Mouse (Mus musculus): Measurements from ENCODE around the gene 2010111I01Rik.
"Not testable (repeated sequence)": the region's sequence is repeated elsewhere in the genome, so short reads cannot be mapped to it uniquely, and the experiment has no call there.

The 2010111I01Rik gene

GRCm38 (mm10) chr13:63206396-63206795, 241.7 kb downstream of the 2010111I01Rik start:
- no peak for DNase-seq (ENCODE audit: low read depth)

- no peak for DNase-seq (ENCODE audit: low read depth)
These were observed 251.8 kb downstream of the 2010111I01Rik start for GRCm38 (mm10) chr13:63216537-63216936.

DNA sequence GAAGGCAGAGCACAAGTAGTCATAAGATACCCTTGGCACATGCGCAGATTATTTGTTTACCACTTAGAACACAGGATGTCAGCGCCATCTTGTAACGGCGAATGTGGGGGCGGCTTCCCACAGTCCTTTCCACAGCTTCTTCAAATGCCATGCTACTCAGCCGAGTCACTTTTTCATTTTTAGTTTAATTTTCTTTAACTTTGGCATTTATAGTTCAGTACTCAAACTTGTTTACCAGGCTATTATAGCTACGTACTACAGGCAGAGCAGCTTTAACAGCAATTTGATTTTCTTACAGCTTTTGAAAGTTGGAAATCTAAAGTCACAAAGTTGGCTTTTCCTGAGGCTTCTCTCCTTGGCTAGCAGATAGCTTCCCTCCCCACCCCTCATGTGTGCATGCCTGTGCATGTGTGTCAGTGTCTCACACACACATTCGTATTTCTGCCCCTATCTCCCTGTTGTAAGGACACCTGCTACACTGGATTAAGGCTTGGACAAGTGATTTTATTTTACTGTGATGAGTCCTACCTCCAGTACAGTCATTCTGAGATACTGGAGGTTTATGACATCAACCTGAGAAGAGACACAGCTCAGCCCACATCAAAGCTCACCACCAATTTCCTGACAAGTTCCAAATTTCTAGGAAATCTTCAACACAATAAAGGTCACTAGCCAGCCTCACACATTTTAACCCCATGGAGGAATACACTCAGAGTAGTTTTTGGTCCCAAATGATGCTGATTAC, 258.5 kb downstream of the 2010111I01Rik start:
- no peak for DNase-seq (ENCODE audit: low read depth)

- no peak for DNase-seq (ENCODE audit: low read depth)
These were observed 261.3 kb downstream of the 2010111I01Rik start for GRCm38 (mm10) chr13:63225796-63226583.

DNA sequence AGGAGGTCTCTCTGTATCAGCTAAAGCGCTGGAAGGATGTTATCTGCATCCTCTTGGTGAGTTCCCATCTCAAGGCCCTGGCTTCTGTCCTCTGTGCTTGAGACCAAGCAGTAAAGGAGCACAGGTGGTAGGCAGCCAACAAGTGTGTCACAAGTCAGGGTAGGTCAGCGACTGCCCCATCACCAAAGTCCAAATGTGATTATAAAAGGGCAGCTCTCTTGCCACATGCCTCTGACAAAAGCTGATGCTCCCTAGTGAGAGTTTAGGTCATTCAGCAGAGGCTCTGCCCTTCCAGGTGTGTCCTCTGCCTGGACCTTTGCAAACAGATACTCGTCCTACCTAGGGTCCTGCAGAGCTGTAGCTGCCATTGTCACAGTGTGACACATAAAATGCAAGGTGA, 263.1 kb downstream of the 2010111I01Rik start:
- no peak for DNase-seq (ENCODE audit: low read depth)

GRCm38 (mm10) chr13:63230955-63231701, 266.4 kb downstream of the 2010111I01Rik start:
- DNase-seq (ENCODE audit: low read depth): no peak

- DNase-seq (ENCODE audit: low read depth): no peak
These were observed 267.0 kb downstream of the 2010111I01Rik start for GRCm38 (mm10) chr13:63231702-63232070.

- DNase-seq (ENCODE audit: low read depth): no peak
These were observed 267.9 kb downstream of the 2010111I01Rik start for GRCm38 (mm10) chr13:63232558-63232957.

DNA sequence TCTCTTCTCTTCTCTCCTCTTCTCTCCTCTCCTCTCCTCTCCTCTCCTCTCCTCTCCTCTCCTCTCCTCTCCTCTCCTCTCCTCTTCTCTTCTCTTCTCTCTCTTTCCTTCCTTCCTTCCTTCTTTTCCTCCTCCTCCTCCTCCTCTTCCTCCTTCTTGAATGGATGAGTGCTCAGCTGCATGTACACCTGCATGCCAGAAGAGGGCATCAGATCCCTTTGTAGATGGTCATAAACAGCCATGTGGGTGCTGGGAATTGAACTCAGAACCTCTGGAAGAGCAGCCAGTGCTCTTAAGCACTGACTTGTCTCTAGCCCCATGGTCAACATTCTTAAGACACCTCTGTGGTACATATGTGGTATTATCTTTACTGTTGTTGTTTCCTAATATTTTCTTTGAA, 269.8 kb downstream of the 2010111I01Rik start:
- not testable (repeated sequence) for DNase-seq (ENCODE audit: low read depth)

DNA sequence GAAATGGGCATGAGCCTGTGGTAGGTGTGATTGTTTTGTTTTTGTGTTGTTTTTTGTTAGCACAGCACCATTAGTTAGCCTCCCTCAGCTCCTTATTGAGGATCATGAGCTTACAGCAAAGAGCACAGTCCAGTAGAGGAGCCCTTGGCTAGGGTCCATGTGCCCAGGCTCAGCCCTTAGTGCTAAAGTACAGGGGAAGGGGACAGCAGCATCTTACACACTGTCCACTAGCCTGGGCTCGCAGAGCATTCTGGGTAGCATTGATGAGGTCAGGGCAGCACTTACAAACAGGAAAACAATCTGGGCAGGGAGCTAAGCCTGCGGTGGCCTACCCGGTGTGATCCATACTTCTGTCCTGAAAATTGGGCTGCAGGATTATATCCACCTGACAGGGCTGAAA, 270.9 kb downstream of the 2010111I01Rik start:
- DNase-seq (ENCODE audit: low read depth): no peak

DNA sequence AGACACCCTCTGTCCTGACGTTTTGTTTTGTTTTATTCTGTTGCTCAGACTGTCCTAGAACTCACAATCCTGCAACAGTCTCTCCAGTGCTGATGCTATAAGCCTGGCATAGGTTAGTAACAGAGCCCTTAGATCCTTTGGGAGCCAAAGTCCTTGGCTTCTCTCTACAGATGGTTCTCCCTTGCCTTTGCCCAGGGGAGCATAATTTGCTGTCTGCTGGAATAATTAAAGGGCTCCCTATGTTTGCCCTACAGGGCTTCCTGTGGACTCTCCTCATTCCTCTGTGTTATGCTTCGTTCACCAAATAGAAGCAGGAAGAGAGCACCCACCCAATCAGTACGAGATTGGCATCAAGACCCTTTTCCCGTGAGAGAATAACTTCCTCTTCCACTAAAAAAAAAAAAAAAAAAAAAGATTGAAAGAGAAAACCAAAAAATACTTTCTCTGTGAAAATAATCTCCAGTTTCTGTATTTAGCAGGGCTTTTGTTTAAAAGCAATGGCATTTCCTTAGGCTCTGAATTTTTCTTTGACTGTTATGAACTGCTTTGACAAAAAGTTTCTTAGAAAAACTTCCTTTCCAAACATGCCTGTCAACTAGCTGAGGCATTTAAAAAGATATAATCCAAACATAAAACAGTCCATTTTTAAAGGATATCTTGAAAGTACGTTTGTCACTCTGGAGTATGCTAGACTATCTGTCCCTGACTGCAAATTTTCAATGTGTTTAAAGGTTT, 271.6 kb downstream of the 2010111I01Rik start:
- DNase-seq (ENCODE audit: low read depth): no peak

GRCm38 (mm10) chr13:63238045-63238444, 273.4 kb downstream of the 2010111I01Rik start:
- no peak for DNase-seq (ENCODE audit: low read depth)

- no peak for DNase-seq (ENCODE audit: low read depth)
These were observed 274.7 kb downstream of the 2010111I01Rik start for GRCm38 (mm10) chr13:63239301-63239804.

DNA sequence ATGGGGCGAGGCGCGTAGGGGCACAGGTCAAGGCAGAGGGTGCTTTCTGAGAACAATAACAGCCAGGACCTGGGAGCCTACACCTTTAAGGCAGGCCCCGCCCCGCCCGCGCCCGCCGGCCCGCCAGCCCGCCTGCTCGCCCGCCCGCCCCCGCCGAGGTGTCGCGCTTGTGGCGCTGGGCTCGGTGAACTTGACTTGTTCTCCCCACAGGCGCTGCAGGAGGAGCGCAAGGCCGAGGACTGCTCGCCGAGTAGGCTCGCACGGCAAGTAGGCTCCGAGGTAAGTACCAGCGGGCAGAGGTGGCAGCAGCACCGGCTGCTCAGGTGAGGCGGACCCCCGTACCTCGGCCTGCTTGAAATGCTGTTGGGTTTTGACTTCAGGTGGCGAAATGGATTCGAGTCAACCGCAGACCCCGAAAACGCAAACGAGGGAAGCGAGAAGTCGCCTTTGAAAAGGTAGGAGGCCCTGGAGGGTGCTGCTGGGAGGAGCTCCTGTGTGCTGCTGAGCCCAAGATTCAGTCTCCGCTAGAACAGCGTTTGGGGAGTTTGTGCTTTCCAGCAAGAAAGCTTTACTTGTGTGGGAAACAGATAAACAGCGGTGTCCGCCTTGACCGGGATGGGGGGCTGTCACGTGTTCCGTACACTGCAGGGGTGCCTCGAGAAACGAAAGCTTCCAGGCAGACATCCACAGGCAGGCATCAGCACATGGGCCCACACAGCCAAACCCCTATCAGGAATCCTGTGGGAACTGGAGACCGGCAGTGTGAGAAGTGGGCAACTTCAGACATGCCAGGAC, 275.4 kb downstream of the 2010111I01Rik start:
- DNase-seq (ENCODE audit: low read depth): no peak

DNA sequence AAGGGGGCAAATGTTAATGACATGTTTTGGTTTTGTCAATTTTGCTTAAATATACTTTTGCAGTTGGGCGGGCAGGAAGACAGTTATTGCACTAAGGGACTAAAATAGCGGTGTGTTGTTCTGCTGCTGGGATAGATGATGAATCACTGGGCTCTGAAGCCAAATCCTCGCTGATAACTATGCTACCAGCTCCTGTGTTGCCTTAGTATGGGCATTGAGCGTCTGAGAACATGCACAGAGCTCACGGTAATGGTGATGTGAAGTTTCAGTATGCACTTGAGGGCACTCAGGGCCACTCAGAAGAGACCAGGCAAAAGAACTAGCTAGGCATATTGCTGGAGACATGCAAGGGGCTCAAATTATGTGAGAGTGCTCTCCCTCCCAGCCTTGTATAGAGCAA, 276.1 kb downstream of the 2010111I01Rik start:
- no peak for DNase-seq (ENCODE audit: low read depth)

GRCm38 (mm10) chr13:63241665-63242064, 277.0 kb downstream of the 2010111I01Rik start:
- DNase-seq (ENCODE audit: low read depth): no peak

DNA sequence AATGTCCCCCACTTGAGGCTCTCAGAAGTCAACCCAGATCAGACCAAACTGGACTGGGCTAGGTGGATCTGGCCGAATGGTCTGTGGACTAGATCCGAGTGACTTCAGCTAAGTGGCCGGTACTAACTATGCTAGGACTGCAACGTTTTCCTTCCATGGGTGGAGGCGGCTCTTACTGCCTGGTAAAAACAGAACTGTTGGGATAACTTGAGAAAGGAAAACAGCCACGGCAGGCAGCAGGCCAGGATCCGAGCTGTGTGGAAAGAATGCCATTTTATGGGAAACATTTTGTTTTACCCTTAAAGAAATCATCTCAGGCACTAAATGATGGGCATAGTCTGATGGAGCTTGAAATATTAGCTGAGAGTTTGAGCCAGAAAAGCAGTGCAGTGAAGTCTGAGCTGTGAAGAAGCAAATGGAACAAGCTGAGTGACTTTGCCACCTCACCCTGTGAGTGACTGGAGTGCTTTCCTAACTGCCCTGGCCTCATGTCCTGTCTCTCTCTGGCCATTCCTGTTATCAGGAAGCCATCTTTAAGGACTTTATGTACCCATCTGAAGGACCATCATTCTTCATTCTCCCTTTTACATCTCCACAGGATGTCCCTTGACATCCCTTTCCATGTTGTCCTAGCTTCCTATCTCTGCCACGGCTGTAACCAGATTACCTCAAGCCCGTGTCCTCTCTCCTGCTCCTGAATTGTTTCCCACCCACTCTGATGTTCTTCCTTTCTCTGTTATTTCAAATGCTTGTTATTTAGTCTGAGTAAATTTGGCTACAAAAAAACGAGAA, 277.9 kb downstream of the 2010111I01Rik start:
- no peak for DNase-seq (ENCODE audit: low read depth)

DNA sequence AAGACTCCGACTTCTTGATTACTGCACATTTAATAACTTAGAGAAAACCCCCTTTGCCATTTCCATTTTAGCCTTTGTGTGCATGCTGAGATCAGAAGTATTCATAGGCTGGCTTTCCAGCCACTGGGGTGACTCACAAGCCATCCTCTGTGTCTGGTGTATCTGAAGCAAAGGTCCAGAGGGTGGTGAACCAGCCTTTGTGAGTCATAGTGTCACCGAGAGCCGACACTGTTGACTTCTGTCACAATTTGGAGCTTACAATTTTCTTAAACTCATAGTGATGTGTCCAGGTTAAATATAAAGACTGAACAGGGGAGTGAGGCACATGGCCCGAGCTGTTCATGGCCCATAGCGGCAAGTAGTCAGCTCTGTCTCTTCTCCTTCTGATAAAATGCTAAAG, 278.9 kb downstream of the 2010111I01Rik start:
- DNase-seq (ENCODE audit: low read depth): no peak

DNA sequence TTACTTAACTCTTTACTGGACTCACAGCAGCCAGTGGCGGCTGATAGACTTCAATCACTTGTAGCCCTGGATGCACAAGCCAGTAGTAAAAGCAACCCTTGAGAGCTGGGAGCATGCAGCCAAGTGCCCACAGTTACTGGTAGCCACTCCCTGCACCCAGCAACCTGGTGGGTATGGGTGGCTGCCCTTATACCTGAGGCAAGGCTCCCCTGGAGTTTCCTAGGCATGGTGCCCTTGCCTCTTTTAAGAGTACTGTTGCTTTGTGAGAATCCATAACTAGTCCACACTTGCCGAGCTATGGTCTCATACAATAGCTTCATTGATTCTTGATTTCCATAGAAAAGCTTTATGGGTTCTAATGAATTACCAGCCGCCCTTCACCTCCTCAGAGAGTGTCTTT, 279.7 kb downstream of the 2010111I01Rik start:
- DNase-seq (ENCODE audit: low read depth): no peak

DNA sequence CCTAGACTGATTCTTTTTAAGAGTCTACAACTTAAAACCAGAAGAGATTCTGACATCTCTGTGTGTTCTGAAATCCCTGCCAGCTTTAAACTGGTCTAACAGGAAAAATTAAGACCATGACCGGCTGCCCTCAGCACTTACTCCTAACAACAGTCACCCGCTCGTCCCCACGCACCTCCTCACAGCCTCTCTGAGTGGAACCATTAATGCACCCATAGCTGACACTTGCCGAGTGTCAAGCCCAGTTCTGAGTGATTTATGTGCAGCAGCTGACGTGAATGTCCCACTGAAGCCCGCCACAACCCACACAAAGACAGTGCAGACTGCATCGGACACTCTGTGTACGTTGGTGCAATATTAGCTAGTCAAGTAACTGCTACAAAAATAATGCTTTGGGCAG, 280.5 kb downstream of the 2010111I01Rik start:
- no peak for DNase-seq (ENCODE audit: low read depth)

All from c-Kit-positive CD71-negative TER-119-negative erythroid progenitor cells, embryonic 14.5 days (primary cell).